Mouse (Mus musculus): Measurements from ENCODE around the gene Znrf3.

Gene Znrf3

GRCm38 (mm10) chr11:5318976-5319375 is 125.7 kb downstream of the Znrf3 start:
- DNase-seq (ENCODE audit: low read depth, low spot score), result no peak

GRCm38 (mm10) chr11:5318035-5318775 is 126.4 kb downstream of the Znrf3 start:
- DNase-seq (ENCODE audit: low read depth, low spot score), result no peak

GRCm38 (mm10) chr11:5314796-5315195 is 129.9 kb downstream of the Znrf3 start:
- no peak for DNase-seq (ENCODE audit: low read depth, low spot score)

GRCm38 (mm10) chr11:5314330-5314741 is 130.3 kb downstream of the Znrf3 start:
- DNase-seq (ENCODE audit: low read depth, low spot score), result no peak

- DNase-seq (ENCODE audit: low read depth, low spot score), result no peak
Observed at GRCm38 (mm10) chr11:5307024-5307905, 137.4 kb downstream of the Znrf3 start.

GRCm38 (mm10) chr11:5306017-5306416 is 138.6 kb downstream of the Znrf3 start:
- DNase-seq (ENCODE audit: low read depth, low spot score), result no peak

- no peak for DNase-seq (ENCODE audit: low read depth, low spot score)
Observed at GRCm38 (mm10) chr11:5304526-5304925, 140.1 kb downstream of the Znrf3 start.

GRCm38 (mm10) chr11:5298007-5298372 is 146.7 kb downstream of the Znrf3 start:
- DNase-seq (ENCODE audit: low read depth, low spot score), result peak; percentile 53

- peak; percentile 74 for DNase-seq (ENCODE audit: low read depth, low spot score)
Observed at GRCm38 (mm10) chr11:5297148-5298006, 147.3 kb downstream of the Znrf3 start.

GRCm38 (mm10) chr11:5296576-5297115 is 148.0 kb downstream of the Znrf3 start:
- no peak for DNase-seq (ENCODE audit: low read depth, low spot score)

GRCm38 (mm10) chr11:5294805-5295204 is 149.8 kb downstream of the Znrf3 start:
- no peak for DNase-seq (ENCODE audit: low read depth, low spot score)

- DNase-seq (ENCODE audit: low read depth, low spot score), result peak; percentile 80
Observed at GRCm38 (mm10) chr11:5290691-5291090, 154.0 kb downstream of the Znrf3 start.

GRCm38 (mm10) chr11:5289826-5290580 is 154.6 kb downstream of the Znrf3 start:
- no peak for DNase-seq (ENCODE audit: low read depth, low spot score)

- DNase-seq (ENCODE audit: low read depth, low spot score), result no peak
Observed at GRCm38 (mm10) chr11:5283987-5284386, 160.7 kb downstream of the Znrf3 start.

GRCm38 (mm10) chr11:5280932-5281331 is 163.7 kb downstream of the Znrf3 start:
- no peak for DNase-seq (ENCODE audit: low read depth, low spot score)

GRCm38 (mm10) chr11:5278463-5278862 is 166.2 kb downstream of the Znrf3 start:
- DNase-seq (ENCODE audit: low read depth, low spot score), result no peak

- DNase-seq (ENCODE audit: low read depth, low spot score), result no peak
Observed at GRCm38 (mm10) chr11:5277307-5277971, 167.2 kb downstream of the Znrf3 start.

- no peak for DNase-seq (ENCODE audit: low read depth, low spot score)
Observed at GRCm38 (mm10) chr11:5275216-5275615, 169.4 kb downstream of the Znrf3 start.

- DNase-seq (ENCODE audit: low read depth, low spot score), result no peak
Observed at GRCm38 (mm10) chr11:5272536-5273234, 172.0 kb downstream of the Znrf3 start.

- no peak for DNase-seq (ENCODE audit: low read depth, low spot score)
Observed at GRCm38 (mm10) chr11:5272066-5272360, 172.6 kb downstream of the Znrf3 start.

Measured in forelimb bud, embryonic 11.5 days (tissue).